Mouse (Mus musculus) midbrain, embryonic 11.5 days (tissue): ENCODE measurements around the gene Olfr1033. TPM values are rescaled to one million over a fixed set of nuclear protein-coding genes. Genes with fewer than 3 reads are reported as not detected.
A peak's percentile ranks its signal among the peaks of the same experiment; 100 is the strongest.
"Not testable (repeated sequence)": the region's sequence is repeated elsewhere in the genome, so short reads cannot be mapped to it uniquely, and the experiment has no call there.

ENCODE experiments used
- ATAC-seq: fragments of 200-750 bp; cut with Nextera tagmentation; 2 replicates; pipeline ENCODE4 v1.8.0; 2017; ENCODE audit warnings: moderate TSS enrichment, moderate library complexity; ENCODE audit not compliant: low FRiP score
- DNase-seq: peaks from one replicate; pipeline ENCODE4 v3.0.0; 2015; ENCODE audit warnings: low spot score; ENCODE audit errors: missing footprints
- H3K27ac ChIP-seq: fragments of 300-500 bp; sonication (generic); 2 replicates; pipeline ENCODE4 v1.5.1; 2014; ENCODE audit warnings: low read depth, low read length
- H3K27me3 ChIP-seq: fragments of 300-500 bp; sonication (generic); 2 replicates; pipeline ENCODE4 v1.6.1; 2014; ENCODE audit warnings: mild to moderate bottlenecking, low read length, moderate library complexity, mixed read lengths; ENCODE audit not compliant: control insufficient read depth, insufficient read depth
- H3K36me3 ChIP-seq: fragments of 300-500 bp; sonication (generic); 2 replicates; pipeline ENCODE4 v1.6.1; 2014; ENCODE audit warnings: mild to moderate bottlenecking, low read length, moderate library complexity, mixed read lengths; ENCODE audit not compliant: control insufficient read depth, insufficient read depth
- H3K4me1 ChIP-seq: fragments of 300-500 bp; sonication (generic); 2 replicates; pipeline ENCODE4 v1.6.1; 2014; ENCODE audit warnings: low read length; ENCODE audit not compliant: control insufficient read depth, insufficient read depth
- H3K4me2 ChIP-seq: fragments of 300-500 bp; sonication (generic); 2 replicates; pipeline ENCODE4 v1.6.1; 2014; ENCODE audit warnings: mild to moderate bottlenecking, moderate library complexity
- H3K4me3 ChIP-seq: fragments of 300-500 bp; sonication (generic); 2 replicates; pipeline ENCODE4 v1.5.1; 2014; ENCODE audit warnings: low read depth, low read length
- H3K9ac ChIP-seq: fragments of 300-500 bp; sonication (generic); 2 replicates; pipeline ENCODE4 v1.6.1; 2014; ENCODE audit warnings: low read length
- H3K9me3 ChIP-seq: fragments of 300-500 bp; sonication (generic); 2 replicates; pipeline ENCODE4 v1.6.1; 2016; ENCODE audit warnings: low read length; ENCODE audit not compliant: control insufficient read depth
- WGBS: fragments of 180-500 bp; shearing (Covaris S2); extraction: QIAGEN DNeasy Blood & Tissue Kit; methylation state at CpG from one replicate; pipeline ENCODE4 v1.1.7; 2014; 5-methylcytosine and 5-hydroxymethylcytosine counted together
- polyA plus RNA-seq: library from polyadenylated mRNA; unstranded; fragments of >200 nt; fragmentation: Nextera tagmentation; extraction: Ambion mirVana; gene quantifications from 2 replicates; pipeline ENCODE4 v1.2.1, GENCODE M21; 2014

The Olfr1033 gene
- polyA plus RNA-seq: not detected in 2 replicates

- ATAC-seq, H3K9me3 ChIP-seq, H3K9ac ChIP-seq, H3K27ac ChIP-seq, H3K27me3 ChIP-seq, H3K36me3 ChIP-seq, H3K4me1 ChIP-seq: not testable (repeated sequence)
- 6% methylated on average over 10 of the region's 11 CpGs for WGBS
- Histone ChIP-seq H3K4me3 (peak within 1 kb of the TSS; percentile 18; the same call in 1 of the 2 replicates), H3K4me2 (peak within 1 kb of the TSS; percentile 37; the same call in 1 of the 2 replicates)
- peak; percentile 87 for DNase-seq
These were observed at the start of gene Olfr1033 for GRCm38 (mm10) chr2:86020406-86020805. Olfr1033 (plus strand) TSS chr2:86020633.

- Histone ChIP-seq H3K9ac (no peak within 1 kb of the TSS), H3K27me3 (no peaks in the 10 kb centered on the region), H3K9me3 (no peaks in the 10 kb centered on the region), H3K4me1 (no peaks in the 10 kb centered on the region), H3K36me3 (no peaks in the 10 kb centered on the region), H3K4me3 (no peak within 1 kb of the TSS), H3K27ac (no peak within 1 kb of the TSS), H3K4me2 (no peak within 1 kb of the TSS)
- no peak for DNase-seq
- no peak for ATAC-seq
- 96% methylated on average over 2 of the region's 2 CpGs for WGBS
These were observed 46.8 kb upstream of the Olfr1033 start, which contains the start of gene Olfr1029 for GRCm38 (mm10) chr2:85973595-85973994. Olfr1029 (plus strand) TSS chr2:85973895.

- Histone ChIP-seq H3K4me3 (no peak within 1 kb of the TSS), H3K27me3 (no peaks in the 10 kb centered on the region)
- 77% methylated on average over 1 of the region's 1 CpGs for WGBS
These were observed 41.5 kb upstream of the Olfr1033 start, which contains the start of gene Olfr1030 for GRCm38 (mm10) chr2:85978976-85979375. Olfr1030 (plus strand) TSS chr2:85979276.

GRCm38 (mm10) chr2:85990004-85990403 is 30.4 kb upstream of the Olfr1033 start, which contains the start of gene Olfr1031:
Olfr1031 (plus strand) TSS chr2:85990304.
- H3K36me3 ChIP-seq: no peaks in the 10 kb centered on the region
- H3K4me3 ChIP-seq: no peak within 1 kb of the TSS
- H3K4me2 ChIP-seq: no peak within 1 kb of the TSS
- H3K9me3 ChIP-seq: no peaks in the 10 kb centered on the region
- WGBS: 67% methylated on average over 3 of the region's 3 CpGs
- H3K9ac ChIP-seq: no peak within 1 kb of the TSS
- DNase-seq: no peak
- no peaks in the 10 kb centered on the region for H3K4me1 ChIP-seq
- H3K27ac ChIP-seq: no peak within 1 kb of the TSS
- no peak for ATAC-seq
- H3K27me3 ChIP-seq: no peaks in the 10 kb centered on the region

More at GRCm38 (mm10) chr2:85978976-85979375, 41.5 kb upstream of the Olfr1033 start, which contains the start of gene Olfr1030:
- no peak for DNase-seq
- Histone ChIP-seq H3K4me1 (no peaks in the 10 kb centered on the region), H3K9ac (no peak within 1 kb of the TSS), H3K36me3 (no peaks in the 10 kb centered on the region), H3K27ac (no peak within 1 kb of the TSS), H3K4me2 (no peak within 1 kb of the TSS), H3K9me3 (no peaks in the 10 kb centered on the region)
- ATAC-seq: no peak

GRCm38 (mm10) chr2:86005240-86005639 is 15.2 kb upstream of the Olfr1033 start, which contains the start of gene Olfr1032:
Olfr1032 (plus strand) TSS chr2:86005540.
- 83% methylated on average over 7 of the region's 7 CpGs for WGBS
- Histone ChIP-seq H3K9me3 (no peaks in the 10 kb centered on the region), H3K36me3 (no peaks in the 10 kb centered on the region), H3K4me1 (no peaks in the 10 kb centered on the region), H3K4me3 (no peak within 1 kb of the TSS), H3K9ac (no peak within 1 kb of the TSS), H3K27ac (no peak within 1 kb of the TSS), H3K27me3 (no peaks in the 10 kb centered on the region), H3K4me2 (no peak within 1 kb of the TSS)
- no peak for DNase-seq
- ATAC-seq: no peak

- not testable (repeated sequence) for H3K4me1 ChIP-seq, H3K27me3 ChIP-seq, H3K36me3 ChIP-seq, H3K27ac ChIP-seq, H3K9me3 ChIP-seq, H3K4me2 ChIP-seq, DNase-seq, ATAC-seq, H3K9ac ChIP-seq, H3K4me3 ChIP-seq
- WGBS: 80% methylated on average over 3 of the region's 9 CpGs
These were observed 1.1 kb downstream of the Olfr1033 start for GRCm38 (mm10) chr2:86021518-86021917.

- Histone ChIP-seq H3K4me1 (no peaks in the 10 kb centered on the region), H3K4me2 (no peak within 1 kb of the TSS), H3K27ac (no peak within 1 kb of the TSS), H3K27me3 (no peaks in the 10 kb centered on the region), H3K4me3 (no peak within 1 kb of the TSS), H3K9ac (no peak within 1 kb of the TSS), H3K9me3 (no peaks in the 10 kb centered on the region), H3K36me3 (no peaks in the 10 kb centered on the region)
- DNase-seq: no peak
- ATAC-seq: no peak
These were observed 25.1 kb downstream of the Olfr1033 start, which contains the start of gene Olfr1034 for GRCm38 (mm10) chr2:86045561-86045960. Olfr1034 (plus strand) TSS chr2:86045861.

- H3K9me3 ChIP-seq, H3K4me1 ChIP-seq, H3K4me3 ChIP-seq, DNase-seq, H3K36me3 ChIP-seq, H3K27me3 ChIP-seq, H3K4me2 ChIP-seq, H3K27ac ChIP-seq, H3K9ac ChIP-seq: not testable (repeated sequence)
- 0 out of 2 replicates have a peak, but pooled peaks have one; percentile 30 for ATAC-seq
These were observed 30.3 kb downstream of the Olfr1033 start for GRCm38 (mm10) chr2:86050777-86051176.

- not testable (repeated sequence) for H3K27me3 ChIP-seq, ATAC-seq
These were observed 43.3 kb downstream of the Olfr1033 start for GRCm38 (mm10) chr2:86063766-86064165.

More at GRCm38 (mm10) chr2:86063766-86064165, 43.3 kb downstream of the Olfr1033 start:
- not testable (repeated sequence) for H3K4me2 ChIP-seq, H3K36me3 ChIP-seq, H3K9me3 ChIP-seq, H3K9ac ChIP-seq, H3K27ac ChIP-seq, H3K4me1 ChIP-seq, H3K4me3 ChIP-seq, DNase-seq
- 93% methylated on average over 2 of the region's 2 CpGs for WGBS
